Comparison of ENCODE assay signal across 20 mouse cellular contexts in the genomic region with DNA sequence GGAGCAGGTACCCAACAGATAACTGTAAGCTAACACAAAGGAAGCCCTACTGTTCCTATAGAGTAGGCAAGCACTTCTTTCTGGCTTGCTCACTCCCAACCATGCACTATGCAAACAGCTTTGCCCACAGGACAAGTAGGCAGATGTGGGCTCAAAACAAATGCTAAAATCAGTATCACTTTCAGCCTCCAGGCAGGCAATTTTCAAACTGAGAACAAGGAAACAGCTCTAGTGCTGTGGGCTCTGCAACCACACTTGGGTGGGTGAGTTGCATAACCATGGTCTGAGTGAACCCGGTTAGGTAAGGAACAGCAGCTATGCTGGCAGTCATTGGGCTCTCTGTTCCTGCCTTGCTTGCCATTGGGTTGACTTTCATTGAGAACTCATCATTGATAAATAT.
DNase-seq lines count a peak whose midpoint lies in the region; ATAC-seq and TF ChIP-seq lines count a peak whose summit lies in the region.
"Had no signal": no experiment of that assay in that cellular context is flagged by ENCODE, and none has a peak within 500 bp of the region (broad histone marks: within the 10 kb centered on the region; RNA-seq: fewer than 3 reads in every experiment).

No protein-coding gene starts in this region.

- peak; percentile 36 to 40 for DNase-seq in layer of hippocampus, adult 8-10 months (ENCODE audit: low spot score in 2 of 2)
- DNase-seq in layer of hippocampus, postnatal 14 days (ENCODE audit: low spot score in 2 of 2): no peak
- peak; percentile 36 for DNase-seq in CH12.LX (ENCODE audit: extremely low read depth)
- DNase-seq in embryonic facial prominence, embryonic 14.5 days (ENCODE audit: low spot score): peak; percentile 6
- DNase-seq in left cerebral cortex, postnatal 25 days (ENCODE audit: low spot score in 2 of 2): peak; percentile 47 to 94
- DNase-seq in ovary, postnatal 14 days (ENCODE audit: low spot score): no peak
- no peak for DNase-seq in stomach, postnatal 0 days (ENCODE audit: low spot score)
- DNase-seq: adrenal gland, postnatal 36 days; cerebellum, postnatal 25 days; heart, postnatal 4 days; kidney, adult 9 months; liver, postnatal 0 days; lung, postnatal 4 days had no signal

- in situ Hi-C loops in CH12.LX (cut with MboI; ENCODE audit: low pct_ligation_motif_present, low pct_unique_long_range_greater_than_20kb, low sequenced_read_pairs): no loop called here

- no peak overlapping the region for H3K27ac ChIP-seq in CH12.LX (ENCODE audit: insufficient read depth, low read depth)
- 0 out of 2 replicates have a peak overlapping the region, but pooled peaks have one; percentile 29 for H3K27ac ChIP-seq in embryonic facial prominence, embryonic 14.5 days (replicated peaks; ENCODE audit: low read depth, low read length)
- no peak overlapping the region for H3K27ac ChIP-seq in stomach, postnatal 0 days (replicated peaks)
- H3K27ac ChIP-seq: embryonic facial prominence, embryonic 12.5 days; heart, embryonic 13.5 days; limb, embryonic 15.5 days; midbrain, embryonic 13.5 days had no signal

- intact Hi-C loops in left cerebral cortex, postnatal 25 days (cut with DNase I): loop anchor here (2.0 kb wide), 1 partner anchor 19 kb away; no protein-coding TSS in a partner anchor

- H3K27me3 ChIP-seq in CH12.LX (replicated peaks): no peaks in the 10 kb centered on the region
- H3K27me3 ChIP-seq in embryonic facial prominence, embryonic 14.5 days (replicated peaks; ENCODE audit: control insufficient read depth, insufficient read depth, low read length): no peaks in the 10 kb centered on the region
- H3K27me3 ChIP-seq in stomach, postnatal 0 days (ENCODE audit: control insufficient read depth, insufficient read depth, low read length): no peaks in the 10 kb centered on the region
- H3K27me3 ChIP-seq: embryonic facial prominence, embryonic 12.5 days; heart, embryonic 13.5 days; limb, embryonic 15.5 days; midbrain, embryonic 13.5 days had no signal

- peaks cover 4 to 11% of the 10 kb centered on the region in 2 experiments for H3K4me1 ChIP-seq in CH12.LX (ENCODE audit: control insufficient read depth in 1 of 2, insufficient read depth in 2 of 2)
- H3K4me1 ChIP-seq in embryonic facial prominence, embryonic 14.5 days (ENCODE audit: control insufficient read depth, insufficient read depth, low read length): 0 out of 2 replicates have a peak, but pooled peaks cover 8% of the 10 kb centered on the region
- no peaks in the 10 kb centered on the region for H3K4me1 ChIP-seq in stomach, postnatal 0 days (replicated peaks; ENCODE audit: control insufficient read depth, insufficient read depth)
- H3K4me1 ChIP-seq: embryonic facial prominence, embryonic 12.5 days; limb, embryonic 15.5 days; midbrain, embryonic 13.5 days had no signal

- ATAC-seq in embryonic facial prominence, embryonic 14.5 days (ENCODE audit: low read depth): no peak
- ATAC-seq in stomach, postnatal 0 days (ENCODE audit: low FRiP score, low TSS enrichment): no peak
- ATAC-seq: CD4-positive, CD25-positive, alpha-beta regulatory T cell, adult 4 months; inflammation-experienced regulatory T-cells, adult 6 months; liver, postnatal 0 days; midbrain, embryonic 13.5 days had no signal

- no peak overlapping the region for H3K4me3 ChIP-seq in CH12.LX (replicated peaks in 1 of 3; ENCODE audit: low read depth in 2 of 3, low read length in 2 of 3, poor library complexity in 1 of 3)
- no peak overlapping the region for H3K4me3 ChIP-seq in embryonic facial prominence, embryonic 14.5 days (ENCODE audit: low read depth, low read length)
- no peak overlapping the region for H3K4me3 ChIP-seq in stomach, postnatal 0 days (ENCODE audit: low read depth, low read length)
- H3K4me3 ChIP-seq: embryonic facial prominence, embryonic 12.5 days; heart, embryonic 13.5 days; limb, embryonic 15.5 days; midbrain, embryonic 13.5 days; myocyte had no signal

- H3K9me3 ChIP-seq in CH12.LX (replicated peaks; ENCODE audit: low read length): no peaks in the 10 kb centered on the region
- H3K9me3 ChIP-seq in embryonic facial prominence, embryonic 14.5 days (ENCODE audit: control insufficient read depth, low read length): no peaks in the 10 kb centered on the region
- no peaks in the 10 kb centered on the region for H3K9me3 ChIP-seq in stomach, postnatal 0 days (ENCODE audit: control insufficient read depth, low read length)
- H3K9me3 ChIP-seq: embryonic facial prominence, embryonic 12.5 days; heart, embryonic 13.5 days; limb, embryonic 15.5 days; midbrain, embryonic 13.5 days had no signal

- H3K4me2 ChIP-seq in CH12.LX (ENCODE audit: insufficient read depth, low read depth, poor library complexity, severe bottlenecking): no peak overlapping the region
- no peak overlapping the region for H3K4me2 ChIP-seq in embryonic facial prominence, embryonic 14.5 days (ENCODE audit: low read depth, low read length)
- no peak overlapping the region for H3K4me2 ChIP-seq in stomach, postnatal 0 days (replicated peaks; ENCODE audit: low read depth)
- H3K4me2 ChIP-seq: embryonic facial prominence, embryonic 12.5 days; heart, embryonic 13.5 days; limb, embryonic 15.5 days; midbrain, embryonic 13.5 days had no signal

- 0 out of 2 replicates have a peak, but pooled peaks have one; percentile 13 for TF ChIP-seq EP300 in CH12.LX (IDR thresholded peaks at IDR 0.05; ENCODE audit: low read length)
- no peak for TF ChIP-seq EP300 in stomach, postnatal 0 days (optimal IDR thresholded peaks at IDR 0.05)

- no peak for TF ChIP-seq CTCF in CH12.LX (conservative IDR thresholded peaks at IDR 0.05 in 1 of 2, IDR thresholded peaks at IDR 0.05 in 1 of 2; ENCODE audit: low read depth in 2 of 2, low read length in 2 of 2)
- TF ChIP-seq CTCF in stomach, postnatal 0 days (IDR thresholded peaks at IDR 0.05; ENCODE audit: low read depth): no peak

- 80% methylated on average over 1 of the region's 1 CpGs for WGBS in embryonic facial prominence, embryonic 14.5 days
- 93% methylated on average over 1 of the region's 1 CpGs for WGBS in stomach, postnatal 0 days

- dilution Hi-C loops in CH12.LX (cut with MboI; ENCODE audit: extremely low pct_ligation_motif_present, extremely low pct_unique_long_range_greater_than_20kb, low sequenced_read_pairs): no loop called here

- TF ChIP-seq POLR2A in CH12.LX (IDR thresholded peaks at IDR 0.05; ENCODE audit: low read depth, low read length): no peak

- H3K79me2 ChIP-seq in CH12.LX (replicated peaks; ENCODE audit: control insufficient read depth, extremely low read depth, insufficient read depth, poor library complexity, severe bottlenecking): no peaks in the 10 kb centered on the region

- no peak overlapping the region for H3K9ac ChIP-seq in CH12.LX (ENCODE audit: insufficient read depth, low read depth)
- H3K9ac ChIP-seq in embryonic facial prominence, embryonic 14.5 days (ENCODE audit: low read depth, low read length): no peak overlapping the region
- no peak overlapping the region for H3K9ac ChIP-seq in stomach, postnatal 0 days (ENCODE audit: low read length)
- H3K9ac ChIP-seq: embryonic facial prominence, embryonic 12.5 days; heart, embryonic 13.5 days; limb, embryonic 15.5 days; liver, postnatal 0 days; midbrain, embryonic 13.5 days had no signal

- peaks cover 11 to 29% of the 10 kb centered on the region in 2 experiments for H3K36me3 ChIP-seq in CH12.LX (replicated peaks in 1 of 2; ENCODE audit: control insufficient read depth in 1 of 2, insufficient read depth in 1 of 2, low read length in 1 of 2)
- H3K36me3 ChIP-seq in embryonic facial prominence, embryonic 14.5 days (ENCODE audit: control insufficient read depth, insufficient read depth, low read length): no peaks in the 10 kb centered on the region
- no peaks in the 10 kb centered on the region for H3K36me3 ChIP-seq in stomach, postnatal 0 days (ENCODE audit: control insufficient read depth, insufficient read depth, low read length)
- H3K36me3 ChIP-seq: embryonic facial prominence, embryonic 12.5 days; heart, embryonic 13.5 days; limb, embryonic 15.5 days; midbrain, embryonic 13.5 days had no signal

- TF ChIP-seq RAD21 in CH12.LX (IDR thresholded peaks at IDR 0.05; ENCODE audit: low read depth, low read length): no peak

TF ChIP-seq in CH12.LX, 34 proteins besides CTCF, POLR2A, EP300 and RAD21:
- TF ChIP-seq ZKSCAN1 (IDR thresholded peaks at IDR 0.05; ENCODE audit: borderline replicate concordance, low read depth, low read length) (no peak), ZNF384 (IDR thresholded peaks at IDR 0.05; ENCODE audit: low read depth, low read length) (no peak), MYC (IDR thresholded peaks at IDR 0.05; ENCODE audit: low read depth, low read length) (no peak), MXI1 (IDR thresholded peaks at IDR 0.05; ENCODE audit: low read depth, low read length) (no peak), IRF4 (IDR thresholded peaks at IDR 0.05; ENCODE audit: low read depth, low read length) (no peak), TCF12 (IDR thresholded peaks at IDR 0.05; ENCODE audit: low read depth, low read length) (no peak), ZMIZ1 (IDR thresholded peaks at IDR 0.05; ENCODE audit: low read depth, low read length) (no peak), PAX5 (IDR thresholded peaks at IDR 0.05; ENCODE audit: low read length) (no peak), RCOR1 (conservative IDR thresholded peaks at IDR 0.05; ENCODE audit: low read depth, low read length) (no peak), CHD1 (IDR thresholded peaks at IDR 0.05; ENCODE audit: low read depth, low read length) (no peak), USF2 (conservative IDR thresholded peaks at IDR 0.05; ENCODE audit: low read depth, low read length) (no peak), USF1 (IDR thresholded peaks at IDR 0.05; ENCODE audit: low read depth, low read length) (no peak), NELFE (IDR thresholded peaks at IDR 0.05; ENCODE audit: low read depth, low read length) (no peak), SIN3A (IDR thresholded peaks at IDR 0.05; ENCODE audit: low read length) (no peak), ETS1 (conservative IDR thresholded peaks at IDR 0.05; ENCODE audit: low read depth, low read length) (no peak), UBTF (IDR thresholded peaks at IDR 0.05; ENCODE audit: low read depth, low read length) (no peak), MAX (IDR thresholded peaks at IDR 0.05; ENCODE audit: low read length) (no peak)

Comparison
In these comparisons a context has a peak if more than half of its experiments do, and no peak if none do; other contexts are left out.
1. DNase-seq: peak in layer of hippocampus, adult 8-10 months (2 of 2), CH12.LX (single experiment), embryonic facial prominence, embryonic 14.5 days (single experiment) and left cerebral cortex, postnatal 25 days (2 of 2); none in layer of hippocampus, postnatal 14 days (0 of 2), ovary, postnatal 14 days (single experiment) and stomach, postnatal 0 days (single experiment).